In the genomic region with DNA sequence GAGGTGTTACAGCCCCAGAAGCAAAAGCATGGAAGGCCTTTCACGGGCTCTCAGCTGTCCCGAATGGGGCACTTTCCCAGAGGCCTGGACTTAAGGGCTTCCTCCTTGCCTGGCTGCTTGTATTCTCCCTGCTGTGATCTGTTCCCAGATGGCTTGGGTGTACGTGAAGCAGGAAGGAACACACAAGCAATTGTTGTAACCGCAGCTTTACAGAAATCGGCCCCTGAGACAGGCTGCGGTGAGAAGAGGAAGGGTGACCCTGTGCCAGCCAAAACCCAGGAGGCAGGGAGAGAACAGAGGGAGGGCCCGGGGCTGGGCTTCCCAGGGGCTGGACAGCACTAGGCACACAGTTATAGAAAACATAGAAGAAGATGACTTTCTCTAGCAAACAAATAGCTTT, we compare ENCODE assay signal across 17 mouse cellular contexts. TPM values are rescaled to one million over a fixed set of nuclear protein-coding genes. Genes with fewer than 3 reads are reported as not detected.
A peak's percentile ranks its signal among the peaks of the same experiment; 100 is the strongest.
DNase-seq lines count a peak whose midpoint lies in the region; ATAC-seq and TF ChIP-seq lines count a peak whose summit lies in the region.
"Had no signal": no experiment of that assay in that cellular context is flagged by ENCODE, and none has a peak within 500 bp of the region (broad histone marks: within the 10 kb centered on the region; RNA-seq: fewer than 3 reads in every experiment).

No protein-coding gene starts in this region.

- H3K27ac ChIP-seq in kidney, embryonic 15.5 days: peak overlapping the region; percentile 38; the same call in 1 of the 2 replicates
- H3K27ac ChIP-seq in thymus, adult 2 months (ENCODE audit: control insufficient read depth, insufficient read depth, low read length): peak overlapping the region; percentile 25
- H3K27ac ChIP-seq: hindbrain, embryonic 13.5 days; liver, embryonic 15.5 days had no signal

- WGBS in kidney, embryonic 15.5 days: 62% methylated on average over 7 of the region's 7 CpGs
- 17% methylated on average over 7 of the region's 7 CpGs for WGBS in thymus, adult 2 months

- no peaks in the 10 kb centered on the region for H3K36me3 ChIP-seq in kidney, embryonic 15.5 days
- peaks cover 16% of the 10 kb centered on the region for H3K36me3 ChIP-seq in thymus, adult 2 months (ENCODE audit: control insufficient read depth, insufficient read depth, low read length)
- H3K36me3 ChIP-seq: liver, embryonic 15.5 days had no signal

- no peak overlapping the region for H3K4me2 ChIP-seq in kidney, embryonic 15.5 days
- H3K4me2 ChIP-seq: hindbrain, embryonic 13.5 days; liver, embryonic 15.5 days had no signal

- H3K9ac ChIP-seq in kidney, embryonic 15.5 days: no peak overlapping the region
- H3K9ac ChIP-seq: hindbrain, embryonic 13.5 days; liver, embryonic 15.5 days had no signal

- no peaks in the 10 kb centered on the region for H3K27me3 ChIP-seq in kidney, embryonic 15.5 days
- H3K27me3 ChIP-seq in thymus, adult 2 months (ENCODE audit: control insufficient read depth, insufficient read depth, low read length): no peaks in the 10 kb centered on the region
- H3K27me3 ChIP-seq: liver, embryonic 15.5 days; Patski had no signal

- no peak overlapping the region for H3K4me3 ChIP-seq in kidney, embryonic 15.5 days (replicated peaks)
- H3K4me3 ChIP-seq in thymus, adult 2 months (ENCODE audit: control insufficient read depth, insufficient read depth, low read length): no peak overlapping the region
- H3K4me3 ChIP-seq: erythroblast, embryonic 14.5 days; hindbrain, embryonic 13.5 days; liver, embryonic 15.5 days had no signal

- no peak for TF ChIP-seq POLR2A in thymus, adult 2 months (IDR thresholded peaks at IDR 0.05; ENCODE audit: control insufficient read depth, extremely low read depth, insufficient read depth, low read length, poor library complexity)

- H3K4me1 ChIP-seq in kidney, embryonic 15.5 days: peaks cover 30% of the 10 kb centered on the region
- peaks cover 17% of the 10 kb centered on the region for H3K4me1 ChIP-seq in thymus, adult 2 months (replicated peaks; ENCODE audit: control insufficient read depth, insufficient read depth, low read length)

- H3K9me3 ChIP-seq in kidney, embryonic 15.5 days (replicated peaks): no peaks in the 10 kb centered on the region
- H3K9me3 ChIP-seq: hindbrain, embryonic 13.5 days; liver, embryonic 15.5 days had no signal

- no peak for TF ChIP-seq CTCF in thymus, adult 2 months (IDR thresholded peaks at IDR 0.05; ENCODE audit: borderline replicate concordance, control insufficient read depth, extremely low read depth, insufficient read depth, low read length, poor library complexity)

- DNase-seq in heart, adult 11 months: peak; percentile 94
- no peak for DNase-seq in heart, postnatal 4 days
- no peak for DNase-seq in kidney, postnatal 10 days
- DNase-seq in thymus, adult 2 months: peak; percentile 15
- no peak for DNase-seq in thymus, postnatal 10 days (ENCODE audit: low spot score in 2 of 2)
- DNase-seq in thymus, postnatal 4 days: peak; percentile 22
- no peak for DNase-seq in ovary, postnatal 14 days (ENCODE audit: low spot score)
- DNase-seq: cerebellum, adult 2 months; gastrocnemius, postnatal 14 days; kidney, adult 8-10 months had no signal

- no peak for ATAC-seq in kidney, embryonic 15.5 days (replicated peaks; ENCODE audit: low FRiP score)
- ATAC-seq: Patski had no signal

RNA-seq across cellular contexts. Expression of a gene that starts 30.1 kb away (rescaled TPM):
- total RNA-seq in heart, postnatal 4 days (2021): not detected
- polyA plus RNA-seq in kidney, embryonic 15.5 days (2015; fragmentation: Nextera tagmentation; extraction: Ambion mirVana): not detected in 2 replicates
- not detected in 2 replicates for polyA plus RNA-seq in thymus, adult 2 months (2012; rRNA removed)
- total RNA-seq: gastrocnemius, postnatal 14 days; layer of hippocampus, postnatal 10 days; left cerebral cortex, postnatal 25 days had no signal
- polyA plus RNA-seq: cerebellum, adult 2 months; erythroblast, embryonic 14.5 days; hindbrain, embryonic 13.5 days; liver, embryonic 15.5 days; Patski had no signal

RNA-seq across cellular contexts. Expression of a gene that starts 50.8 kb away (rescaled TPM):
- 10 to 100 TPM; 69.9 to 75.8 TPM for total RNA-seq in heart, postnatal 4 days (2021)
- 115 and 117 TPM in 2 replicates for polyA plus RNA-seq in kidney, embryonic 15.5 days (2015; fragmentation: Nextera tagmentation; extraction: Ambion mirVana)
- polyA plus RNA-seq in thymus, adult 2 months (2012; rRNA removed): 10.6 and 11.9 TPM in 2 replicates

Comparison
In these comparisons a context has a peak if more than half of its experiments do, and no peak if none do; other contexts are left out.
1. DNase-seq: peak in heart, adult 11 months (single experiment), thymus, adult 2 months (single experiment) and thymus, postnatal 4 days (single experiment); none in heart, postnatal 4 days (single experiment), kidney, postnatal 10 days (single experiment), thymus, postnatal 10 days (0 of 2) and ovary, postnatal 14 days (single experiment).